Mouse (Mus musculus) liver, postnatal 0 days (tissue): ENCODE measurements around the gene Gm904. TPM values are rescaled to one million over a fixed set of nuclear protein-coding genes. Genes with fewer than 3 reads are reported as not detected.
"Not testable (repeated sequence)": the region's sequence is repeated elsewhere in the genome, so short reads cannot be mapped to it uniquely, and the experiment has no call there.

Source experiments
- ATAC-seq: fragments of 200-750 bp; cut with Nextera tagmentation; 2 replicates; pipeline ENCODE4 v1.8.0; 2017; ENCODE audit warnings: mild to moderate bottlenecking, moderate library complexity
- DNase-seq: peaks from one replicate; pipeline ENCODE4 v3.0.0-alpha.2; 2016
- H3K27ac ChIP-seq: fragments of 300-500 bp; sonication (generic); 2 replicates; pipeline ENCODE4 v1.5.1; 2014; ENCODE audit warnings: antibody characterized with exemption, moderate library complexity, mild to moderate bottlenecking, low read depth
- H3K27me3 ChIP-seq: fragments of 300-500 bp; sonication (generic); 2 replicates; pipeline ENCODE4 v1.6.1; 2014; ENCODE audit warnings: low read length, control low read depth, mixed read lengths; ENCODE audit not compliant: insufficient read depth
- H3K36me3 ChIP-seq: fragments of 300-500 bp; sonication (generic); replicated peaks from 2 replicates; pipeline ENCODE4 v1.6.1; 2014; ENCODE audit warnings: mild to moderate bottlenecking, control low read depth, low read length, moderate library complexity, mixed read lengths; ENCODE audit not compliant: insufficient read depth
- H3K4me1 ChIP-seq: fragments of 300-500 bp; sonication (generic); 2 replicates; pipeline ENCODE4 v1.6.1; 2014; ENCODE audit warnings: antibody characterized with exemption, mild to moderate bottlenecking, control low read depth; ENCODE audit not compliant: insufficient read depth
- H3K4me2 ChIP-seq: fragments of 300-500 bp; sonication (generic); 2 replicates; pipeline ENCODE4 v1.6.1; 2014; ENCODE audit warnings: low read depth, mild to moderate bottlenecking, low read length, moderate library complexity, mixed read lengths
- H3K4me3 ChIP-seq: fragments of 300-500 bp; sonication (generic); 2 replicates; pipeline ENCODE4 v1.5.1; 2014; ENCODE audit warnings: low read depth, low read length
- H3K9ac ChIP-seq: fragments of 300-500 bp; sonication (generic); replicated peaks from 2 replicates; pipeline ENCODE4 v1.6.1; 2014; ENCODE audit warnings: mild to moderate bottlenecking, moderate library complexity
- H3K9me3 ChIP-seq: fragments of 300-500 bp; sonication (generic); 2 replicates; pipeline ENCODE4 v1.6.1; 2016; ENCODE audit warnings: mild to moderate bottlenecking, control low read depth, low read length, mixed read lengths
- WGBS: fragments of 180-500 bp; shearing (Covaris S2); extraction: QIAGEN DNeasy Blood & Tissue Kit; methylation state at CpG from one replicate; pipeline ENCODE4 v1.1.7; 2014; ENCODE audit not compliant: insufficient replicate concordance; 5-methylcytosine and 5-hydroxymethylcytosine counted together
- microRNA-seq: library from miRNA; unstranded; fragments of <30 nt; microRNA quantifications from one replicate; pipeline ENCODE4, GENCODE M21; 2016
- polyA plus RNA-seq: library from polyadenylated mRNA; unstranded; fragments of >200 nt; fragmentation: Nextera tagmentation; extraction: Ambion mirVana; gene quantifications from 2 replicates; pipeline ENCODE4 v1.2.1, GENCODE M21; 2015

The Gm904 gene
- not detected in 2 replicates for polyA plus RNA-seq

- ATAC-seq, H3K27me3 ChIP-seq, H3K9me3 ChIP-seq, DNase-seq, H3K4me3 ChIP-seq, H3K27ac ChIP-seq, H3K9ac ChIP-seq, H3K4me1 ChIP-seq, H3K36me3 ChIP-seq, H3K4me2 ChIP-seq: not testable (repeated sequence)
These were observed at the start of gene Gm904 for GRCm38 (mm10) chr13:50642928-50643327. Gene Gm904 (plus strand): TSS chr13:50643228.

- H3K4me1 ChIP-seq, H3K4me3 ChIP-seq, H3K27ac ChIP-seq, H3K9ac ChIP-seq, H3K4me2 ChIP-seq, H3K9me3 ChIP-seq, H3K27me3 ChIP-seq, DNase-seq, ATAC-seq, H3K36me3 ChIP-seq: not testable (repeated sequence)
- 61% methylated on average over 2 of the region's 2 CpGs for WGBS
These were observed 5.7 kb downstream of the Gm904 start for GRCm38 (mm10) chr13:50648771-50649170.

Small RNA genes within 50 kb of the gene (microRNA-seq; reads per million reads assigned to microRNA genes)
- gene Gm23952 (not detected), gene Mir683-2 (not detected)

Other genes starting within 250 kb of the Gm904 start
- 3.6 and 4.0 TPM in 2 replicates for gene Fbxw17, start 225.4 kb upstream of the Gm904 start, polyA plus RNA-seq
- not detected in 2 replicates for gene Gm47429, start 199.3 kb upstream of the Gm904 start, polyA plus RNA-seq
- not detected in 2 replicates for gene Nutm2, start 175.9 kb upstream of the Gm904 start, polyA plus RNA-seq
- gene Gm8765, start 55.1 kb downstream of the Gm904 start, polyA plus RNA-seq, result not detected in 2 replicates